Mouse (Mus musculus) midbrain, embryonic 11.5 days (tissue): Measurements from ENCODE around the gene Bud23. TPM values are rescaled to one million over a fixed set of nuclear protein-coding genes. Genes with fewer than 3 reads are reported as not detected.
"Not testable (repeated sequence)": the region's sequence is repeated elsewhere in the genome, so short reads cannot be mapped to it uniquely, and the experiment has no call there.

Experiments used
- ATAC-seq: fragments of 200-750 bp; cut with Nextera tagmentation; 2 replicates; pipeline ENCODE4 v1.8.0; 2017; ENCODE audit warnings: moderate TSS enrichment, moderate library complexity; ENCODE audit not compliant: low FRiP score
- DNase-seq: peaks from one replicate; pipeline ENCODE4 v3.0.0; 2015; ENCODE audit warnings: low spot score; ENCODE audit errors: missing footprints
- H3K27ac ChIP-seq: fragments of 300-500 bp; sonication (generic); 2 replicates; pipeline ENCODE4 v1.5.1; 2014; ENCODE audit warnings: low read depth, low read length
- H3K27me3 ChIP-seq: fragments of 300-500 bp; sonication (generic); 2 replicates; pipeline ENCODE4 v1.6.1; 2014; ENCODE audit warnings: mild to moderate bottlenecking, low read length, moderate library complexity, mixed read lengths; ENCODE audit not compliant: control insufficient read depth, insufficient read depth
- H3K36me3 ChIP-seq: fragments of 300-500 bp; sonication (generic); 2 replicates; pipeline ENCODE4 v1.6.1; 2014; ENCODE audit warnings: mild to moderate bottlenecking, low read length, moderate library complexity, mixed read lengths; ENCODE audit not compliant: control insufficient read depth, insufficient read depth
- H3K4me1 ChIP-seq: fragments of 300-500 bp; sonication (generic); 2 replicates; pipeline ENCODE4 v1.6.1; 2014; ENCODE audit warnings: low read length; ENCODE audit not compliant: control insufficient read depth, insufficient read depth
- H3K4me2 ChIP-seq: fragments of 300-500 bp; sonication (generic); 2 replicates; pipeline ENCODE4 v1.6.1; 2014; ENCODE audit warnings: mild to moderate bottlenecking, moderate library complexity
- H3K4me3 ChIP-seq: fragments of 300-500 bp; sonication (generic); 2 replicates; pipeline ENCODE4 v1.5.1; 2014; ENCODE audit warnings: low read depth, low read length
- H3K9ac ChIP-seq: fragments of 300-500 bp; sonication (generic); 2 replicates; pipeline ENCODE4 v1.6.1; 2014; ENCODE audit warnings: low read length
- H3K9me3 ChIP-seq: fragments of 300-500 bp; sonication (generic); 2 replicates; pipeline ENCODE4 v1.6.1; 2016; ENCODE audit warnings: low read length; ENCODE audit not compliant: control insufficient read depth
- WGBS: fragments of 180-500 bp; shearing (Covaris S2); extraction: QIAGEN DNeasy Blood & Tissue Kit; methylation state at CpG from one replicate; pipeline ENCODE4 v1.1.7; 2014; 5-methylcytosine and 5-hydroxymethylcytosine counted together
- polyA plus RNA-seq: library from polyadenylated mRNA; unstranded; fragments of >200 nt; fragmentation: Nextera tagmentation; extraction: Ambion mirVana; gene quantifications from 2 replicates; pipeline ENCODE4 v1.2.1, GENCODE M21; 2014

Gene Bud23
- polyA plus RNA-seq: 105 and 116 TPM in 2 replicates

DNA sequence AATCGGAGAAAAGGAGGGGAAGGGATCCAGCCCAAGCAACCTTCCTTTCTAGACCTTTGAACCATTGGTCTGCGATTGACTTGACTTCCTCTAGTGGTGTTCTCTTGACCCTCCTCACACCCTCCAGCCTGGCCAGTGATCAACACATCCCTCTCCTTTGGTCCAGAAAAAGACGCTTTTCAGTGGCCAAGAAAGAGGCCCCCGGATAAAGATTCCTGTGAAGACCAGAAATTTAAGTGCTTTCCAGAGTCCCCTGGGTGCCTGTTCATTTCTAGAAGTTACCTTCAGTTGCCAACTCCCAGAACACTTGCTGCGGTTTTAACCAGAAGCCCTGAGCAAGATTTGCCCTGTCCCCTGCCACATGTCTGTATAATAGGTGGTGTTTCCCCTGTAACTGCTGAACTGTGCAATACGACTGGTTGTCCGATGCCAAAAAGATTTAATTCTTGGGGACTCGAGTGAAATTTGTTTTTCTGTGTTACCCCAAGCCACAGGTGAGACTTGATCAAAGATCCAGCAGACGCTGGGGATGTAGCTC is at the start of gene Bud23:
Gene Bud23 (minus strand): TSS at position 51 of the 538 bp plus-strand sequence.
- not testable (repeated sequence) for H3K36me3 ChIP-seq, H3K9me3 ChIP-seq
- H3K27ac ChIP-seq: peak within 1 kb of the TSS; percentile 35; the same call in 1 of the 2 replicates

DNA sequence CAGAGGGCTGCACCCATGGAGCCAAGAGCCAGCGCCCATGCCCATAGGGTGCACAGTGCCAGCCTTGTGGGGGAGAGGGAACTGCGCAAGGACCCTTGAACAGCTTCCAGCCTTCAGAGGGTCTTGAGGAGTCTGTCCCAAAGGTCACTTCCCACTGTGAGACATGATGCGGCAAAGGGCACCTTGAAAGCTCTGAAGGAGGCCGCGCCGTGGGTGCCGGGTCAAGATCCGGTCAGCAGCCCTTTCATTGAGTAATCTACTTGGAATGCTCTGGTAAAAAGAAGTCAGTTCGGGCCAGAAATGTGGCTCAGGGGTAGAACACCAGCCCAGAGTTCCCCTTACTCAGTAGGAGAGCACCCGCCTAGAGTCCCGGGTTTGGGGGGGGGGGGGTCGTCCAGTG is 49.0 kb upstream of the Bud23 start:
- H3K9me3 ChIP-seq: no peaks in the 10 kb centered on the region
- H3K9ac ChIP-seq: no peak overlapping the region
- no peaks in the 10 kb centered on the region for H3K4me1 ChIP-seq
- no peaks in the 10 kb centered on the region for H3K36me3 ChIP-seq
- H3K4me3 ChIP-seq: no peak overlapping the region
- WGBS: 86% methylated on average over 12 of the region's 12 CpGs
- DNase-seq (no peak), ATAC-seq (no peak)
- H3K27me3 ChIP-seq: peaks cover 7% of the 10 kb centered on the region
- no peak overlapping the region for H3K27ac ChIP-seq
- no peak overlapping the region for H3K4me2 ChIP-seq

More for the DNA sequence above, at the start of gene Bud23:
- not testable (repeated sequence) for ATAC-seq, H3K27me3 ChIP-seq, H3K4me1 ChIP-seq
- Histone ChIP-seq H3K4me3 (peak within 1 kb of the TSS; percentile 93), H3K4me2 (peak within 1 kb of the TSS; percentile 97), H3K9ac (peak within 1 kb of the TSS; percentile 86)
- 75% methylated on average over 9 of the region's 9 CpGs for WGBS
- DNase-seq: peak; percentile 51

DNA sequence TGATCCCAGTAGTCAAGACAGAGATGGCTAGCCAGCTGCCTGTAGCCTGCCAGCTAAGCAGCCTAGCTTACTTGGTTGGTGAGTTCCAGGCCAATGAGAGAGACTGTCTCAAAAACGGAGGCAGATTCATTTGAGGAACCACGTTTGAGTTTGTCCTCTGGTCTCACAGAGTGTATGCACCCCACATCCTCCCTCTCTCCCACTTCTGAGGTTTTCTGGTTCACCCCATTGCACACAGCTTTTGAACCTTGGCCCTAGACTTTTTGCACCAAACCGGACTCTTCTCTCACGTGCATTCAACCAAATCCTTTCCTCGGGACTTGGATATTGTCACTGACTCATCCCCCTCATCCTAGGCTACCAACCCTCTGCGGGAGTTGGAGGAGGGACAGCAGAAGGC is 45.2 kb upstream of the Bud23 start:
- Histone ChIP-seq H3K27ac (no peak overlapping the region), H3K4me3 (no peak overlapping the region), H3K4me1 (peaks cover 4% of the 10 kb centered on the region), H3K9ac (no peak overlapping the region), H3K9me3 (no peaks in the 10 kb centered on the region), H3K4me2 (no peak overlapping the region), H3K27me3 (peaks cover 31% of the 10 kb centered on the region), H3K36me3 (no peaks in the 10 kb centered on the region)
- 61% methylated on average over 6 of the region's 6 CpGs for WGBS
- peak; percentile 45 for DNase-seq
- ATAC-seq: no peak

DNA sequence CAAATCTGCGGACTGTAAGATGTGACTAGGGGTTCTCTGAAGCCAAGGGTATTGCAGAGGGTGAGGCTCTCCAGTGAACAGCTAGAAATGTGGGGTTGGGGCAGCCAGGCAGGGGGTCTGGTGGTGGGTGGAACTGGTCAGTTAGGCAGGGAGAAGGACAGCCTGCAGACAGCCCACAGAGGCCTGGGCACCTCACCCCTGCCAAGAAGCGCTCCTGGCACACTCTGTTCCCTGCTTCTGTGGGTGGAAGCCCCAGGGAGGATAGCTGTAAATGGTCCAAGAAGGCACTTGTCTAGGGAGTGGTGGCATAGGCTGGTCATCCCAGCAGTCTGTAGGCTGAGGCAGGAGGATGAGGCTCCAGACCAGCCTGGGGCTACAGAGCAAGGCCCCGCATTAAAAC is 44.7 kb upstream of the Bud23 start:
- DNase-seq (no peak), ATAC-seq (no peak)
- H3K4me1 ChIP-seq: peaks cover 4% of the 10 kb centered on the region
- no peak overlapping the region for H3K9ac ChIP-seq
- no peaks in the 10 kb centered on the region for H3K36me3 ChIP-seq
- no peak overlapping the region for H3K4me2 ChIP-seq
- no peak overlapping the region for H3K4me3 ChIP-seq
- H3K27me3 ChIP-seq: peaks cover 31% of the 10 kb centered on the region
- WGBS: 89% methylated on average over 3 of the region's 3 CpGs
- H3K9me3 ChIP-seq: no peaks in the 10 kb centered on the region
- H3K27ac ChIP-seq: no peak overlapping the region

DNA sequence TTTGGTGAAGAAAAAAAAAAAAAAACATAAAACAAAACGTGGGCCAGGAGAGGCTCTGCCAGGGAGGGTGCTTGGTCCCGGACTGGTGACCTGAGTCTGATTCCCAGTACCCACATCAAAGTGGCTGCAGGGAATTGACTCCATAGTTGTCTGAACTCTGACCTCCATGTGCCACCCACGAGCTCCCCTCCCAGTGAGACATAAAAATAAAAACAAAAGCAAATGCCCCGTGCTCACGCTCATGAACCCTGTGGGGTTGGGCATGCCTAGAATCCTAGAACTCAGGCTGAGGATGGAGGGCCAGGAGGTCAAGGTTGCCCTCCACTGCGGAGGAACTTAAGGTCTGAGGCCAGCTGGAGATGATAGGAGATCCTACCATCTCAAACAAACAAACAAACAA is 44.3 kb upstream of the Bud23 start:
- 55% methylated on average over 6 of the region's 6 CpGs for WGBS
- Histone ChIP-seq H3K4me1 (peaks cover 4% of the 10 kb centered on the region), H3K27me3 (peaks cover 31% of the 10 kb centered on the region), H3K9me3 (no peaks in the 10 kb centered on the region), H3K4me3 (no peak overlapping the region), H3K27ac (no peak overlapping the region), H3K4me2 (no peak overlapping the region), H3K9ac (no peak overlapping the region), H3K36me3 (no peaks in the 10 kb centered on the region)
- ATAC-seq: no peak
- no peak for DNase-seq

DNA sequence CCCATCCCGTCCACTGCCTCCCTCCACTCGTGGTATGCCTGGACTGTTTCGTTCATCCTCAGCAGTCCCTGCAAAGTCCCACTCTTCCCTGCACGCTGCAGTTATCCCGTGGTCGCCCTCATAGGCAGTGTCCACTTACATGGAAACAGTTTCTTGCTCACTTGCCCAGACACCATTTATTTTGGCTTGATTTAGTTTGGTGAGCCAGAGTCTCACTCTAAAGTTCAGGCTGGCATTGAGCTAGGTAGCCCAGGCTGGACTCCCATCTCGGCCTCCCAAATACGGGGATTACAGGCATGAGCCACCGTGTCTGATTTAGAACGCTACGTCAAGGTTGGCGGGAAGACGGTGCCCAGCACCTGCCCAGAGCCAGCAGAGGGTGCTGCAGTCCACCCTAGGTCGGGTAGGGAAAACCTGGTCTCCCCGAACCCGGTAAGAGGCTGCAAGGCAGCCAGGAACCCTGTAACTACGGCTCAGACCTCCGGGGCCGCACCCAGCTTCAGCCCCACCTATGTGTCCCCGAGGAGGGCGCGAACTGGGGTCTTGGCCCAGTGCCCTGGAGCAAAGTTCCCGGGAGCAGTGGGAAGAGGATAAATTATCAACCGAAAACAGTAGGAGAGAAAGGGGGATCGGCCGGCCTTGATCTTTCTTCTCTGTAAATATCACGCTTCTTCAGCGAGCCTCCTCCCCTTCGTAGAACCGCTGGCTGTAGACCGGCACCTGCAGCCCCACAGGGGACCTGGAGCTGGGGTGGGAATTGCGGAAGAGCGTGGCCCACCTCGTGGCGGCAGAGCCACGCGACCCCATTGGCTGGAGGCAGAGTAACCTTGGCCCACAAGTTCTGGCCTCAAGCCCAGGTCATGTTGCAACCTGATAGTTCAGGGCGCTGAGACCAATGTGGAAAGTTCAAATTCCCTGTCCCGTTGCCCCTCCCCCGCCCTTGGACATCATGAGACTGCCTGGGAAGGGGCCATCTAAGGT is 43.1 kb upstream of the Bud23 start:
- Histone ChIP-seq H3K9me3 (no peaks in the 10 kb centered on the region), H3K4me3 (peak overlapping the region; percentile 52), H3K4me1 (peaks cover 4% of the 10 kb centered on the region), H3K27me3 (peaks cover 31% of the 10 kb centered on the region), H3K4me2 (peak overlapping the region; percentile 91), H3K9ac (no peak overlapping the region; the same call in 1 of the 2 replicates), H3K27ac (no peak overlapping the region), H3K36me3 (no peaks in the 10 kb centered on the region)
- 10% methylated on average over 40 of the region's 40 CpGs for WGBS
- ATAC-seq (peak; percentile 28; the same call in 1 of the 2 replicates), DNase-seq (peak; percentile 91)

DNA sequence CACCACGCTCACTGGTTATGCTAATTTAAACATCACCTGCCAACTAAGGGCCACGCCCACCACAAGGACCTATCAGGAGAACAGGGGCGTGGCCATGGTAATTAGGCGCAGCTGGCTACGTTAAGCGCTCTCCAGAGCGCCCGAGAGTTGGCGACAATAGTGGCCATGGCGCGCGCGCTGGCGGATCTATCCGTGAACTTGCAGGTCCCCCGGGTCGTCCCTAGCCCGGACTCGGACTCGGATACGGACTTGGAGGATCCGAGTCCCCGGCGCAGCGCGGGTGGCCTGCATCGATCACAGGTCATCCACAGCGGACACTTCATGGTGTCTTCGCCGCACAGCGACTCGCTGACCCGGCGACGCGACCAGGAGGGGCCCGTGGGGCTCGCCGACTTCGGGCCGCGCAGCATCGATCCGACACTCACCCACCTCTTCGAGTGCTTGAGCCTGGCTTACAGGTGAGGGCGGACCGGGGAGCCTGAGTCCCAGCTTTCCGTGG is 42.0 kb upstream of the Bud23 start:
- peaks cover 31% of the 10 kb centered on the region for H3K27me3 ChIP-seq
- WGBS: under 1% methylated on average over 48 of the region's 48 CpGs

DNA sequence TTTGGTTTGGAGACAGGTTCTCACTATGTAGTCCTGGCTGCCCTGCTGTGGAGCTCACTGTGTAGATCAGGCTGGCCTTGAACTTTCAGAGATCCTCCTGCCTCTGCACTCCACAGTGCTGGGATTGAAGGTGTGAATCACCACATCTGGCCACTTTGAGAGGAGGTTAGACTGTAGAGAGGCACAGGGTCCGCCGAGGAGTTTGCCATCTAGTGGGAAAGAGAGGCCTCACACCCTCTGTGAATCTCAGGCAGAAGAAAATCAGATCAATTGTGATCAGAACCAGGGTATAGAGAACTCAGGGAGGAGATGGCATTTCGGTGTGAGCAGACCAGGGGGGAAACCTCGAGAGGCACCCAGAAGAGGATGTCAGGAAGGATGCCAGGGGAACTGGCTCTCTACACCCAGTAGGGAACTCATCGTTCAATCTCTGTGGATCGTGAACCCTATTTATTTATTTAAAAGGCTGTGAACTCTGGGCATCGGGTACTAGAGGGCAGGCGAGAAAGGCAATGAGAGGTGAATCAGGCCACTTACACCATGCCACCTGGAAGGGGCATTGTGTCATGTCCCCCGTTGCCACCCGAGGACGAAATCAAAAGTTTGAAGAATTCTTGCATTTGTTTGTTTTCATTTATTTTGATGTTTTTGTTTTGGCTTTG is 39.4 kb upstream of the Bud23 start:
- Histone ChIP-seq H3K4me2 (no peak overlapping the region), H3K36me3 (no peaks in the 10 kb centered on the region), H3K9ac (no peak overlapping the region), H3K27ac (no peak overlapping the region), H3K9me3 (no peaks in the 10 kb centered on the region), H3K4me1 (peaks cover 4% of the 10 kb centered on the region), H3K4me3 (no peak overlapping the region), H3K27me3 (peaks cover 26% of the 10 kb centered on the region)
- 62% methylated on average over 11 of the region's 11 CpGs for WGBS
- ATAC-seq: no peak
- DNase-seq: peak; percentile 85

More for the DNA sequence above, 42.0 kb upstream of the Bud23 start:
- peaks cover 4% of the 10 kb centered on the region for H3K4me1 ChIP-seq
- no peaks in the 10 kb centered on the region for H3K9me3 ChIP-seq
- peak overlapping the region; percentile 64 for H3K9ac ChIP-seq
- H3K4me2 ChIP-seq: peak overlapping the region; percentile 91
- no peak overlapping the region for H3K27ac ChIP-seq
- no peaks in the 10 kb centered on the region for H3K36me3 ChIP-seq
- DNase-seq (peak; percentile 96), ATAC-seq (peak; percentile 91)
- peak overlapping the region; percentile 52 for H3K4me3 ChIP-seq
